Mouse (Mus musculus) ES-Bruce4 (cell line): Measurements from ENCODE around the gene Cmklr1.

Source experiments
- CTCF ChIP-seq: IDR thresholded peaks from one replicate; pipeline ENCODE4 v1.8.1; 2011; ENCODE audit warnings: low read depth, low read length
- EP300 ChIP-seq: IDR thresholded peaks from 2 replicates; pipeline ENCODE4 v1.6.1; 2011; ENCODE audit warnings: low read depth, low read length; ENCODE audit not compliant: insufficient read depth
- POLR2A ChIP-seq: IDR thresholded peaks from one replicate; pipeline ENCODE4 v1.8.1; 2011; ENCODE audit warnings: low read length; ENCODE audit not compliant: insufficient read depth

GRCm38 (mm10) chr5:113641066-113641465 is 9.2 kb downstream of the Cmklr1 start:
- no peak for TF ChIP-seq POLR2A
- no peak for TF ChIP-seq CTCF
- no peak for TF ChIP-seq EP300
